Mouse (Mus musculus): ENCODE data around the gene Ripor3.

The Ripor3 gene

GRCm38 (mm10) chr2:168026467-168026866, 16.0 kb upstream of the Ripor3 start:
- DNase-seq, result no peak

GRCm38 (mm10) chr2:168025882-168026281, 15.5 kb upstream of the Ripor3 start:
- no peak for DNase-seq

- DNase-seq, result peak; percentile 72
These were observed 14.8 kb upstream of the Ripor3 start for GRCm38 (mm10) chr2:168025174-168025573.

- no peak for DNase-seq
These were observed 13.5 kb upstream of the Ripor3 start for GRCm38 (mm10) chr2:168023763-168024402.

DNA sequence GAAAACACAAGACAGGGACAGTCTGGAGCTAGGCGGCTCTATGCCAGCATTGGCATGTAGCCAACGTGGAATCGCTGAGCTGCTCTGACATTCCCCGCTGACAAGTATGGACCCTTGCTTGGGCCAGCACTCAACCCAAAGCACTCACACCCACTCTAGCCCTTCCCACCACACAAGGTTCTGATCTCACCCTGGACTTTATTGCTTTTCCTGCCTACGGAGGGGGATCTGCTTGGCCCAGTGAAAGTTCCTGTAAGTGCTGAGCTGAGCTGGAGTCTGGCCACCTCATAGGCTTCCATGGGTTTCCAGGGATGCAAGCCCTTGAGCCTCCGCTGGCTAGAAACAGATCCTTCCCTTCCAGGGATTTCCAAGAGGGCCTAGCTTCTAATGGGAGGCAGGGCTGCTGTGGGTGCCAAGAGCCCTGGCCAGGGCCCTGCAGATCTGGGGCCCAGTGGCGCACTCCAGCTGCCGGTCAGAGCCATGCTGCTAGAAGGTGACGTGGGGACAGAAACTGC, 8.8 kb upstream of the Ripor3 start:
- DNase-seq, result peak; percentile 35

DNA sequence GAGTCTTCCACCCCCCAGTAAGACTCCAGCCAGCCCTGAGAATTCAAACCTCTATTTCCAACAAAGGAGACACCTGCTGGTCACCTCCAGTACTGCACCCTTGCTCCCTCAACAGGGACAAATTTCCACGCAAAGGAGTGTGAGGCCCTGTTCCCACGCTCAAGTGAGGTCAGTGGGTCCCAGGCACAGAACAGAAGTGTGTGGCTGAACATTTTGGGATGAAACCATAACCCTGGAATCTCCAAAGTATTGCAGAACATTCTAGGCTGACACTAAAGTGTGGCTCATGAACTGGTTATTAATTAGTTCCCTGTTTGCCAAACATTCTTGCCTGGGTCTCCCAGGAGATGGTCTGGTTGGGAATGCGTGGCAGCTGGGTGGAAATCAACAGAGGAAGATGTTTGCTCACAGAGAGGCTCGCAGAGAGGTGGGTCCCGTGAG, 6.6 kb upstream of the Ripor3 start:
- peak; percentile 83 for DNase-seq

- DNase-seq, result no peak
These were observed 475 bp upstream of the Ripor3 start for GRCm38 (mm10) chr2:168010893-168011292.

DNA sequence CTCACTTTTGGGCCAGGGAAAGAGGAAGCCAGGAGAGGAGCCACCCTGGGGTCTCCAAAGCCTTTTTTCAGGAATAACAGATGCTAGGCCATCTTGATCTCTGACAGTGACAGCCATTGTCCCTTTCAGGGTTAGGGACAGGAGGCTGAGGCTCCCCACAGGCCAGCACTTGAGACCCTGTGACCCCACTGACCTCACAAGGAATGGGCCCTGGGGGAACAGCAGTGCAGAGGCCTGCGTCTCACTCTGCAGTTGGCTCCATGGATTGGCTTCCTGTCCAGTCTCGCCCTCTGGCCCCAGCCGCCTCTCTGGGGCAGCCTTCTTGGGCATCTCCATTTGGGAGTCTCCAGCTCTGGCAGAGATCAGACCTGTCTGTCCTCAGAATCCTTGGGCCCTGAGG, 2.3 kb downstream of the Ripor3 start:
- DNase-seq, result no peak

DNA sequence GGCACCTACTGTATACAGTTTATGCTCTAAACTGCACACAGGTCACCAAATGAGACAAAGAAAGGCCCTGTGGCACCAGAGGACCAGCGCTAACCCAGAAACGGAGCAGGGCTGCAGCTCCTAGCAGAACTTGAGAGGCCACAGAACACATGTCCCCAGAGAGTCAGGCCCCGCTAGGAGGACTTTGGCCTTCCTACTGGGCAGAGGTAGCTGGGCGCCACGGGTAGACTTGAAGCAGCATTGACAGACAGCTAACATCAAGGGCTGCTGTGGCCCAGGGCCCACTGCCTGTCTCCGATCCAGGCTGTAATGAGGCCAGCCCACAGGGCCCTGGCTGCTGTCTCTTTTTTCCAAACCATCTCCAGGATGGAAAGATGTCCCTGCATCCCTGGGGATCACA, 3.9 kb downstream of the Ripor3 start:
- no peak for DNase-seq

DNA sequence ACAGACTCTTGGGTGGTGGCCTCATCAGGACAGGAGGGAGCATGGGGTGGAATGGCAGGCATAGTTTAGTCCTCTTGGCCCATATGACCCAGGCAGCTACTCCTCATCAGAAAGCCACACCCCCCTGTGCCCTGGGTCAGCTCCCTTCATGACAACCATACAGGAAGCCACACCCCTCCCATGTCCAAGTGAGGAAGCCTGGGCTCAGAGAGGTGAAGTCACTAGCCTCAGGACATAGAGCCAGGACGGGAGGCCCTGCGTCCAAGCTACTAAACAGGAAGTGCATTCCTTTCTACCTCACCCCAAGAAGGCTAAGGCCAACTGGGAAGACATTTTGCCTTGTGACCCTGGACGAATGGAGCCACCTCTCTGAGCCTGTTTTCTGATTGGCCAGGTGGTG, 4.8 kb downstream of the Ripor3 start:
- DNase-seq, result no peak

- DNase-seq, result no peak
These were observed 5.4 kb downstream of the Ripor3 start for GRCm38 (mm10) chr2:168005005-168005404.

DNA sequence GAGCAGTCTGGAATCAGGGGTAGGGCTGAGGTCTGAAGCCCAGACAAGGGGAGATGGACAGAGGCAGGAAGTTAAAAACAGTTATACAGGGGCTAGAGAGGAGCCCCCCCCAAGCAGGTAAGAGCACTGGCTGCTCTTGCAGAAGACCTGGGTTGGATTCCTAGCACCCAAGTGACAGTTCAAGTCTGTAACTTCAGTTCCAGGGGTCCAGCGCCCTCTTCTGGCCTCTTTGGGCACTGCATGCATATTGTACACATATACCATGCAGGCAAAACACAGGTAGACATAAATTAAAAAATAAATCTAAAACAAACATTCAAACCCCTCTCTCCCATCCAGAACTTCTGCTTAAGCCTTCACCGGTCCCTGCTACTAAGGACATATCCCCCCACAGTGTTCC, 6.0 kb downstream of the Ripor3 start:
- no peak for DNase-seq

GRCm38 (mm10) chr2:168003431-168003830, 7.0 kb downstream of the Ripor3 start:
- no peak for DNase-seq

- DNase-seq, result no peak
These were observed 7.5 kb downstream of the Ripor3 start for GRCm38 (mm10) chr2:168002884-168003283.

DNA sequence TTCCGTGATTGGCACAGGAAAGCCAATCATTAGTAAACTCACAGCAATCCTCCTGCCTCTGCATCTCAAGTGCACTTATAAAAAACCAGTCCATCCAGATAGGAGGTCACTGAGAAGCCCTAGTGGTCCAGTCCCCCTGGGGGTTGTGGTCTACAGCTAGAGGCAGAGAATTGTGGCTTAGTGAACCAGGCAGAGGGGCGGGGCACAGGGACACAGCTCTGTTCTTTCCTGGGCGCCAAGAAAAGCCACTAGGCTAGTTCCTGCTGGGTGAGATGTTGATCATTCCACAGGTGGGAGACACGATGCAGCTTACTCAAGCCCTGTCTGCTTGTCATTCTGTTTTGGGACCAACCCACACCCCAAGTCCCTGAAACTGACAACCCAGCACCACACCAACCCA, 8.2 kb downstream of the Ripor3 start:
- DNase-seq, result no peak

DNA sequence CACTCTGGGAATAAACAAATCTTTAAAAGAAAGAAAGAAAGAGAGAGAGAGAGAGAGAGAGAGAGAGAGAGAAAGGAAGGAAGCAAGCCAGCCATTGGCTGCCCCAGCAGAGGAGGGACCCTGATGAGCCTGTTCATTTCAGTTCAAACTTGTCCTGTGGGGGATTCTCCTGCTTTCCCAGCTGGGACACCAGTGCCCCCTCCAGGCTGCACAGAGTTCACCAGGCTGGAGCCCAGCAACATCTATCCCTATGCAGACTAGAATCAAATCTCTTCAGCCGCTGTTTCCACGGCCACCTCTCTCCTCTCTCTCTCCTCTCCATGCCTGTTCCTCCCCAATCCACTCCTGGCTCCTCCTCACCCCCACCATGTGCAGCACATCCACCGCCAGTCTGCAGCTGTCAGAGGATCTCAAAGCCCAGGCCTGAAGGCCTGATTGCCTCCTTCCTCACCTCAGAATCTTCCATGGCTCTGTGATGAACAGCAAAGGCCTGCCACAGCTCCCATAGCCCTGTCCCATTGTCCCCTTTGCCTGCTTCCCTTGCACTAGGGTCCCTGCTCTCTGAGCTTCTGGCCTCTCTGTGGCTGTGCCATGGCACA, 11.2 kb downstream of the Ripor3 start:
- no peak for DNase-seq

- no peak for DNase-seq
These were observed 12.9 kb downstream of the Ripor3 start for GRCm38 (mm10) chr2:167997562-167997961.

DNA sequence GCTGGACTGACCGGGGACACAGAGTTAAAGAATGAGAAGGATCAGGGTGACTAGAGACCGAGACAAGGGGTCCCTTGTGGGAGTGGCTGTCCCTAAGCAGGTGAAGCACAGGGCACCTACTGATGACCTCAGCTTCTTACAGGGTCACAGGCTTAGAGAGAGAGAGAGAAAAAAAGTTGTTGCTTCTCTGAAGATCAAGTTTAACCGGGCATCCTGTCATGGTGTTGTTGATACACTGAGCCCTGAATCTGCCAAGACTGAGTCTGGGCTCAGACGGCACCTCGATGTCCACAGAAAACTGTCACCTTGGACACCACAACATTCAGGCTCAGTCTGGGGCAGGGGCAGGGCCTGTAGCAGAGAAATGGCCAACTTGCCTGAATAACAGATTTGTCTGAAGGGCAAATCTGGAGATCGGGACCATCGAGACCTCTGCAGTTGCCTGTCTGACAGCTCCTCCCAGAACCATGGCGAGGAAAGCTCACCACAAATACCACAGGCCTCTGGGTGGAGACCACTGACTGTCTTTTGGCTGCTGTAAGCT, 13.7 kb downstream of the Ripor3 start:
- no peak for DNase-seq

DNA sequence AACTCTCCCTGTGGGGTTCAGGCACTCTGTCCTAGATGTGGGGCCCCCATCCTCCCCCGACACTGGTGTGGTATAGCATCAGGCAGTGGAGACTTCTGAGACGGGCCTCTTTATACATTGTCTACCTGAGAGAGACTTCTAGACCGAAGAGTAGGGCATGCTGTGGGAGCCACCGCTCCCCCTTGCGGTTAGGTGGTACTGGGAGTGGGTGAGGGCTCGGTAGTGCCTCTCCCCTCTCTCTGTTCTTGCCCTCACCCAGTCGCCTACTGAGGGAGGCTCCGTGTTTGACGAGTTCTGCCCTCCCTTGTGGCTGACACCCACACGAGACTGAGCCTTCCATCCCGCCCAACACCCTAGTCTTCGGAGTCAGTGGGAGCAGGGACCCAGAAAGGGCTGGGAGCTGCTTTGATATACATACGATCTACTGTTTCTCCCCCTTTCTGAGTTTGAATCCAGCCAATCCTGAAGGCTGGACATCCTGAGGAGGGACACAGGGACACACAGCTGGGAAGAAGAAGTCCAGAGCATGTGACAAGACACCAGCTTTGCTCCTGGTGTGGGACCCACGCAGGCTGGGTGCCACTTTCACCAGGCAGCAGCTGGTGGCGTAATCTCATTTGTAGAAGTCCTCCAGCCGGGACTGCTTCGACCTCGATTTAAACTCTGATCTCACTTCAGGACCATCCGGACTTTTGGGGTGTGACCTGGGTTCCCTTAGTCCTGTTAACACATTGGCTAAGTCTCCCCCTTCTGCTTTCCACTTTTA, 14.4 kb downstream of the Ripor3 start:
- DNase-seq, result no peak

DNA sequence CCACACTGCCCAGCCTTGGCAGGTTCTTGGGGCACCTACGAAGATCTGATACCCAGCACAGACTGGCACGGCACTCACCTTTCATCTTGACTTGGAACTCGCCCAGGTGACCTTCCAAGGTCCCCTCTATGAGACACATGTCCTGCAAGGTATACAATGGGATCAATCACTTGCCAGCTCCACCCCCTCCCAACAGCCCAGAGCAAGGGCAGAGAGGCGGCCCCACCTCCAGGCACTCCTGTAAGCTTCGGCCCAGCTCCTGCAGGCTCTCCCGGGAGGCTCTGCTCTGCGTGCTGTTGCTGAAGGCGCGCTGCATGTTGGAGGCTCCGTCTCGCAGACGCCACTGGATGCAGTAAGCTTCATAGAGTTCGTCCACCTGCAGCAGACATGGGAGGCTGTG, 17.2 kb downstream of the Ripor3 start:
- no peak for DNase-seq

DNA sequence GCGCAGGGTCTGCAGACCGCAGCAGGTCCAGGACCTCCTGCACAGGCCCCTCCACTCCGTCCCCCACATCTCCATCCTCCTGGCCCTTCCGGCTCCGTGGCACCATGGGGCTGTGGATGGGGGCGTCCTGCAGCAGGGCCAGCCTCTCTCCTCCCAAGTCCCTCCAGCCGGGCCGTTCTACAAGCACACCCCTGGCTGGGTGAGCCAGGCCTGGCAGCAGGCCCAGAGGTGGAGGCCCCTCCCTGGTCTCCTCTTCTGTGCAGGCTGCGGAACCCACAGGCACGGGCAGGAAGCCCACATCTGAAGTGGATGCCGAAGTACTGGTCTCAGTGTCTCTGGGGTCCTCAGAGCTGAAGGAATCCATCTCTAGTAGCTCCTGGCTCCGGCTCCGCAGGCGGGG, 21.1 kb downstream of the Ripor3 start:
- no peak for DNase-seq

GRCm38 (mm10) chr2:167987640-167988039, 22.8 kb downstream of the Ripor3 start:
- DNase-seq, result no peak

DNA sequence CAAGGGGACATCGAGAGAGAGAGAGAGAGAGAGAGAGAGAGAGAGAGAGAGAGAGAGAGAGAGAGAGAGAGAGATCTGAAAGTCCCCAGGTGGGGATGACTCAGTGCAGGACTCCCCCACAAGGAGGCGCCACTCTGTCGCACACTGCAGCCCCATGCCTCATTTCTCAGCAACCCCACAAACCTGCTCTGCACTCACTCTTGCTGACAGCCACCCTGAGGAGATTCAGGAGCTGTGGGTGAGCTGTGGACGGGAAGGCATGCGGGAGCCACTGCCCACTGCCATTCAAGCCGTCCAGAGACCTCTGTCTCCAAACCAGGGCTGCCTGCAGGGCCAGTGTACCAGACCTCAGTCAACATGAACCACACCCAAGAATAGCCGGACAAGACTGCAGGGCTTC, 23.7 kb downstream of the Ripor3 start:
- peak; percentile 59 for DNase-seq

DNA sequence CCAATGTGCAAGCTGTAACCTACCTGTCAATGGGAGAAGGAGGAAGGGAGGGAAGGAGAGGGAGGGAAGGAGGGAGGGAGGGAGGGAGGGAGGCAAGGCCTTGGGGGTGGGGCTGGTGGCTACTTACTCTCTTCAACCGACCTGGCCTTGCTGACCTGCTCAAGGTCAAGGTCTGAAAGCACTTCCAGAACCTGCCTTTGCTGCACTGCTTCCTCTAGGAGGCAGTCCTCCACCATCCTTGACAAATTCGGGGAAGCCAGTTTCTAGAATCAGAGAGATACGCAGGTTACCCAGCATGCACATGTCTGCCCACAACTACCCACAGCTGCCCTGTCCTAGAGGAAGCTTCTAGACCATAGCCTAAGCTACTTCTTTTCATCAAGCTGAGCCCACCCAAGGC, 25.5 kb downstream of the Ripor3 start:
- DNase-seq, result no peak

All from right cerebral cortex, postnatal 14 days (tissue).